Mouse (Mus musculus) G1E (cell line): ENCODE data around the gene Atxn7l1.

ENCODE experiments used
- CTCF ChIP-seq: IDR thresholded peaks from 2 replicates; pipeline ENCODE4 v1.5.1; 2012; ENCODE audit warnings: low read depth, low read length, inconsistent platforms, mixed read lengths
- GATA1 ChIP-seq: IDR thresholded peaks from 2 replicates; pipeline ENCODE4 v1.6.1; 2012; ENCODE audit warnings: borderline replicate concordance, low read length, inconsistent platforms, mixed read lengths
- GATA2 ChIP-seq: IDR thresholded peaks from 2 replicates; pipeline ENCODE4 v1.6.1; 2012; ENCODE audit warnings: low read depth, low read length, inconsistent platforms, borderline replicate concordance

- TF ChIP-seq CTCF: no peak
- no peak for TF ChIP-seq GATA1
- TF ChIP-seq GATA2: no peak
These were observed 210.9 kb downstream of the Atxn7l1 start for GRCm38 (mm10) chr12:33358345-33358744.
